Mouse (Mus musculus) erythroblast, embryonic 14.5 days (primary cell): ENCODE results near the gene Ddx6.

Experiments used
- GATA1 ChIP-seq: IDR thresholded peaks from 2 replicates; pipeline ENCODE4 v1.6.1; 2012; ENCODE audit warnings: low read length, inconsistent platforms, mixed read lengths
- TAL1 ChIP-seq: IDR thresholded peaks from 3 replicates; pipeline ENCODE4 v1.6.1; 2012; ENCODE audit warnings: low read length, inconsistent platforms, mixed read lengths

- TF ChIP-seq GATA1 (no peak), TAL1 (no peak)
These were observed 5.1 kb upstream of the Ddx6 start for GRCm38 (mm10) chr9:44599616-44600015.
